Mouse (Mus musculus) layer of hippocampus, adult 18-20 months (tissue): Measurements from ENCODE around the gene Rasal3. TPM values are rescaled to one million over a fixed set of nuclear protein-coding genes. Genes with fewer than 3 reads are reported as not detected.

Experiments used
- DNase-seq, 2 experiments: peaks; one replicate each; pipeline ENCODE4 v3.0.0; 2022; ENCODE audit warnings: low spot score in 2 of 2
- microRNA-seq, 2 experiments: library from miRNA; unstranded; fragments of <30 nt; microRNA quantifications; one replicate each; pipeline ENCODE4 v1.2.0; 2021
- total RNA-seq, 2 experiments: library from RNA; stranded (reverse); gene quantifications; 2 replicates each; pipeline ENCODE4 v1.2.3; 2021

The Rasal3 gene
- total RNA-seq, 2 experiments from 2014 or later = 3.2 to 5.0 TPM

- DNase-seq = no peak
Measured at GRCm38 (mm10) chr17:32356766-32357760, 46.3 kb downstream of the Rasal3 start.

- DNase-seq = no peak
Measured at GRCm38 (mm10) chr17:32356281-32356680, 47.1 kb downstream of the Rasal3 start.

GRCm38 (mm10) chr17:32355031-32355430, 48.4 kb downstream of the Rasal3 start:
- DNase-seq = no peak

GRCm38 (mm10) chr17:32354211-32354610, 49.2 kb downstream of the Rasal3 start:
- no peak for DNase-seq

DNA sequence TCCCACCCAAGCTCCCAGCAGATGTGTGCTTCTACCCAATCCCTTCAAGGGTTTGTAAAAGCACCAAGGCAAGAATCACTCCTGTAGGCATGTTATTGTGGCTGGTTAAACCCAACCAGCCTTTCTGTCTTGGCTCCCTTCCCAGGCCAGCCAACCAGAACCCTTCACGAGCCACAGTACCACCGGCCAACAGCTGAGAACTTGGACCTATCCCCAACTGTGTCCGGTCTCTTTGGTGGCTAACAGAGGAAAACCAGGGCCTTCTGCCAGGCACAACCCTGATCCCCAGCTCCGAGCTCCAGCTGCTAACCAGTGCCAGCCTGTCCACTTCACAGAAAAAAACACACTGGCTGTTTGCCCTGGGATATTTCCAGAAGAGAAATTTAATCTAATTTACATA, 49.7 kb downstream of the Rasal3 start:
- peak; percentile 60 to 79 for DNase-seq

GRCm38 (mm10) chr17:32351726-32352125, 51.7 kb downstream of the Rasal3 start:
- DNase-seq = no peak

DNA sequence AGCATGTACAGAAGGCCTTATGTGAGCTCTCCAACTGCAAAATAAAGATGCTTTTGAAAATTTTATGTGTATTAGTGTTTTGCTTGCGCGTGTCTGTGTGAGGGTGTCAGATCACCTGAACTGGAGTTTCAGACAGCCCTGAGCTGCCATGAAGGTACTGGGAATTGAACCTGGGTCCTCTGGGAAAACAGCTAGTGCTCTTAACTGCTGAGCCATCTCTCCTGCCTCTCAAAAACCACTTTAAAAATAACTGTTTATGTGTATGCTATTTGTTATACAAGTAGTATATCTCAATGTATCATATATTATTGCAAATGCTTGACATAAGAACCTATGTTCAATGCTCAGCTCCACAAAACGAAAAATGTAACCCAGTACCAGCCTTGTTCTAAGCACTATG, 52.1 kb downstream of the Rasal3 start:
- no peak for DNase-seq

DNA sequence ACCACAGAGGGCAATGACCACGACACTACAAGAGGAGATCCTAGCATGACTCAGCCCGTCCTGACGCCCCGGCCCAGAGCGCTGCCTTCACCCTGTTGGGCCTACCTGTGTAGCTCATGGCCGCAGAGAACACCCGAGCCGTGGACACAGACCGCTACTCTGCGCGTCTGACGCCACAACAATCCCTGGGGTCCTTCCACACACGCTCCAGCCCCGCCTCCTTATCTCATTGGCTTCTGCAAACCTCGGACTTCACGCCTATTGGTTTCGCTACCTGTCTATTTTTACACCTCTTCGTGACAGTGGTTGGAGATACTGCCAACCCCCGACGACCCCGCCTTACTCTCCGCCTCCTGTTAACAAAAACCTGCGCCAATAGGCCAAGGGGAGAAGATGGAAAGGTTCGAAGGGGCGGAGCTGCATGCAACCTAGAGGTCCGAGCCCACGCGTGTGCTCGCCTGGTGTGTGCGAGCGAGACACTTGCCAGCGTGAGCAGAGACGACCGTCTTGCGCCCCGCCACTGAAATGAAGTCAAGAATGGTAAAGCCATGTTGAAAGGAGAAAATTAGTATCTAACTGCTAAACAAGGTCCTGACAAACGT, 52.9 kb downstream of the Rasal3 start, which contains the start of gene Akap8l:
Gene Akap8l (minus strand): TSS at position 226 of the 602 bp plus-strand sequence.
- DNase-seq = peak; percentile 97 to 100

DNA sequence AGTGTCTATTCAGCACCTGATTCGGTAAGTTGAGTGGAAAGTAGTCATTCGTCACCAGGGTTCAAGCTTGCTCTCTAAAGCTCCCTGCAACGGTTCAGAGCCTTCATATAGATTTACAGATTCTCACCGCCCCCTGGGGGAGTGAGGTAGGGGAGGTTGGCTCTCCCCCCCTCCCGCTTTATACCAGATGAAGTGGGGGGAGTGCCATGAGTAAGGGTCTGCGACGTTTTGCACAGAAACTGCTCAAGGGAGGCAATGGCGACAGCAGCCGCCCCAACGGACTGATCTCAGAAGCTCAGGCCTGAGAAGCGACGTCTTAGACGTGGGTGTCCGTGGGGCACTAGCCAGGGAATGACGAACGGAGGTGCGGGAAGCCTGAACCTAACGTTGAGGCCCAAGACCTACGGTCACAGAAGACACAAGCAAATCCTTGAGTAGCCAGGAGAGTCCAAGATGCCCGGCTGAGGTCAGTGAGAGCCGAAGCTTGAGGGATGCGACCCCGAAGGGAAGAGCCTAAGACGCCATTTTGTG, 53.5 kb downstream of the Rasal3 start:
- DNase-seq = peak in 1 of 2 experiments; percentile 28

DNA sequence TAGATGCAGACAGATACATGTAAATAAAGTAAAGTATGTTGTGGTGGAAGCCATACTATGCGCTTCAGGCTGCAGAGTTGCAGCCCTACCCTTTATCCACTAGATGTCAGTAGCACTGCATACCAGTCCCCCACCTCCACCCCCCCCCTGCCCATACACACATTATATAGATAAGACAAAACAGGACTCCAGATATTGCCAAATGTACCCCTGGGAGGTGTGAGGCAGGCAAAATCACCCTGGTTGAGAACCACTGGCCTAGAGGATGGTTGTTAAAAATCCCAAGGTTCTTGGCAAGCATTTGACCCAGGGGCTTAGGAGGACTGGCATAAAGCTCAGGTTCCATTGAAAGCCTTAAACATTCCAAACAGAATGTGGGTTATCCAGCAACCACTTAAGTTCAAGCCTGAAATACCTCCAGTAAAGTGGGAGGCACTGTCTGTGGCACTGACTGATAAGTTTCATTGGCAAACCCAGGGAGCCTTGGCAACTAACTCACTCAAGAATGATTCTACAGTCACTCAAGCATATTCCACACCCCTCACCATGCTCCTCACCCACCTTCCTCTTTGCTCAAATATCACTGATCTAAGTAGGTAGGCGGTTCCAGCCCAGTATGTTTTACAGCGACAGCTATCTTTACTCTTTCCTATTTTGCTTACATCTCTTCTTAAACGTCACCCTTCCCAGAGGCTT, 54.2 kb downstream of the Rasal3 start:
- DNase-seq = peak; percentile 48 to 69

- no peak for DNase-seq
Measured at GRCm38 (mm10) chr17:32348406-32348805, 55.0 kb downstream of the Rasal3 start.

GRCm38 (mm10) chr17:32341102-32341501, 62.3 kb downstream of the Rasal3 start:
- DNase-seq = no peak

Small RNAs within 50 kb of the gene (microRNA-seq; reads per million reads assigned to microRNA genes)
- gene Gm22201 = 0 reads per million in 2 experiments

Other genes with a start within 250 kb of the Rasal3 start
- gene Notch3, start 236.7 kb downstream of the Rasal3 start, total RNA-seq = 1 to 10 TPM; 4.4 to 5.0 TPM
- under 1 TPM; 0.30 TPM for gene Ephx3, start 214.0 kb downstream of the Rasal3 start, total RNA-seq
- gene Brd4, start 118.9 kb downstream of the Rasal3 start, total RNA-seq = 100 to 1,000 TPM; 109 to 119 TPM
- 10 to 100 TPM; 79.0 to 84.6 TPM for gene Akap8, start 82.3 kb downstream of the Rasal3 start, total RNA-seq
- 100 to 1,000 TPM; 185 to 206 TPM for gene Akap8l, start 53.0 kb downstream of the Rasal3 start, total RNA-seq
- gene Wiz, start 14.1 kb downstream of the Rasal3 start, total RNA-seq = 10 to 100 TPM; 48.4 to 51.2 TPM
- not detected for gene Pglyrp2, start 20.6 kb upstream of the Rasal3 start, total RNA-seq
- under 1 TPM in 1 of 2 experiments, not detected in 1; 0.20 TPM for gene Cyp4f39, start 49.1 kb upstream of the Rasal3 start, total RNA-seq
- gene Cyp4f17, start 102.5 kb upstream of the Rasal3 start, total RNA-seq = 1 to 10 TPM; 2.7 to 4.4 TPM
- gene Cyp4f16, start 133.0 kb upstream of the Rasal3 start, total RNA-seq = 1 to 10 TPM; 5.2 to 6.0 TPM
- not detected for gene Cyp4f37, start 217.7 kb upstream of the Rasal3 start, total RNA-seq